Mouse (Mus musculus) gastrocnemius, postnatal 4 days (tissue): ENCODE results near the gene Myo5a. TPM values are rescaled to one million over a fixed set of nuclear protein-coding genes. Genes with fewer than 3 reads are reported as not detected.

Source experiments
- DNase-seq, 2 experiments: peaks; one replicate each; pipeline ENCODE4 v3.0.0; 2021 to 2022; ENCODE audit warnings: low spot score in 2 of 2, mixed read lengths in 2 of 2
- total RNA-seq, 2 experiments: library from RNA; stranded (reverse); gene quantifications; 2 replicates each; pipeline ENCODE4 v1.2.3; 2021

Gene Myo5a
- total RNA-seq, 2 experiments from 2014 or later: 38.8 to 39.1 TPM

GRCm38 (mm10) chr9:75071029-75071705 is 352 bp downstream of the Myo5a start:
- peak; percentile 73 to 80 for DNase-seq

GRCm38 (mm10) chr9:75071706-75072192 is 934 bp downstream of the Myo5a start:
- no peak for DNase-seq

- DNase-seq: no peak
Observed at GRCm38 (mm10) chr9:75072361-75072760, 1.5 kb downstream of the Myo5a start.

DNA sequence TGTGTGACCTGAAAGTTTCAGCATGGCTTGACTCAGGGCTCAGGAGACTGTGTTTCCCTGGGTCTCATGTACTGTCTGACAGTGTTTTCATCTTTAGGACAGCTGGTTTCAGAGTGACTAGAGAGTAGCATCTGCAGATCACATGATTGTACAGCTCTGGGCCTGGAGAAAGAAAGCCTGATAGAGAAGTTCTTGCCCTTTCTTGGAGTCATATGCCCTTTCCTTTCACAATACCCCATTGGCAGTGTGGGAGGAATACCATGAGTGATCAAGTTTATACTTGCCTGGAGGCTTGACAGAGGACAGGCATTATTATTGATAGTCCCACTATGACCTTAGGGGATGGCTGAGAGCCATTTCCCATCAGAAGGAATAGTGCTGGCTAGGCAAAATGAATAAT is 6.4 kb downstream of the Myo5a start:
- DNase-seq: no peak

- no peak for DNase-seq
Observed at GRCm38 (mm10) chr9:75085242-75085824, 14.5 kb downstream of the Myo5a start.

DNA sequence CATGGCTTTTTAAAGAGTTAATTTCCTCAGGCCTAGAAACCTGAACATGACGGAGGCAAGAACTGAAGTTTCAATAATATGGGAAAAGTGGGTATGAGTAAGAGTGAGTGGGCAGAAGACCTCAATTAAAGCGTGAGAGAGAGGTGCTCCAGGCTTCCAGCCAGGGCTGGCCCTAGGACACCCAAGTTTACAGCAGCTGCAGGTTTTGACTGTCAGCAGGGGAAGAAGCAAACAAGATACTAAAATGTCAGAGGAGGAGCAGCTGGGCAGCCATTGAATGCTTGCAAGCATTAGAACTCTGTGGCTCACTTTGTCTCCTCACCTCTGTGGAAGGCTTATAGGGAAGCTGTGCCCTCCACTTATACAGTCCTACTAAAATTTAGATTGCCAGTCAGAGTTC is 17.0 kb downstream of the Myo5a start:
- no peak for DNase-seq

DNA sequence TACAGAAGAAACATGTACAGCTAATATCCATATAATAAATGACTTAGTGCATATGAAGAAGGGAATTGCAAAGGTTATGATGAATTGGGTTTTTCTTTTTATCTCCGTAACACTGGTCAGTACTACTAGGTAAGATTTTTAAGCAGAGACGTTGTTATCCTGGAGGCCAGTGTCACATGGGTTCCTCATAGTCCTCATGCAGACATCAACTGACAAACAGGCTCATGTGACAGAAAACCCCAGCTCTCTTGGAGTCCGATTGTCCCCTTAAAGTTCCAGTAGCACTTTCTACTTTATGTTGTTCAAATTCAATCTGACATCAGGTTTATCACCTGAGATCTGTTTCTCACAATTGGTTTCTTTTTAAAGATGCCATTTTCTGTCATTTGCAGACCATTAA is 18.5 kb downstream of the Myo5a start:
- DNase-seq: no peak

DNA sequence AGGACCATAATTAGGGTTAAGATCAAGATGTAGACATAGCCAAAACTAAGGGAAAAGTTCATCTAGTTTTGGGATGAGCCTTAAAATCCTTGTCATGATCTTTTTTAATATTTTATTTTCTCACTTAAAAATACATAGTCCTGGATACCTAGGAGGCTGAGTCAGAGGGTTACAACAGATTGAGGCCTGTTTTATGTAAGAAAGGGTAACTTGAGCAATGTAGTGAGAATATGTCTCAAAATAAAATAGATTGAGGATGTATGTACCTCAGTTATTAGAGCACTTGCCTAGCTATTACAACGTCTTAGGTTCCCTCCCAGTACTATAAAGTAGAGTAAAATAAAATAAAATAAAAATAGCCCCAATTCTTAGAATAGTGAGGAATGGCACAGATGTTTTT is 21.3 kb downstream of the Myo5a start:
- no peak for DNase-seq

DNA sequence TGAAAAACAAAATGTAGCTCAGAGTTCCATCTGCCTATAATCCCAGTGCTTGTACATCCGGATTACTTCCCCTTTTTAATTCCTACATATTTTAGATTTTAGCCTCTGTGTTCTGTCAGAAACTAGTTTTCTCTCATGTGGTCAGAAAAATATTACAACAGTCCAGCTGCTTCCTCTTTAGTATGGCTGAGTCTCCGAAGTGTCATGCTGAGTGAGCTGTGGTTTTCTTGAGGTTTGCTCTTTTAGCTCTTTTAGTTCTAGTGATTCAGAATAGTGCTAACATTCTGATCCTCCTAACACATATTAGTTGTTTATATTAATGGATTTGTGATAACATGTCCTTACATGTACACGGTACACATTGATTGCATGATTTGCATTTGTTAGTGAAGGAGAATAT is 23.9 kb downstream of the Myo5a start:
- no peak for DNase-seq

GRCm38 (mm10) chr9:75098937-75099336 is 28.1 kb downstream of the Myo5a start:
- DNase-seq: no peak

GRCm38 (mm10) chr9:75100157-75100781 is 29.5 kb downstream of the Myo5a start:
- DNase-seq: no peak

DNA sequence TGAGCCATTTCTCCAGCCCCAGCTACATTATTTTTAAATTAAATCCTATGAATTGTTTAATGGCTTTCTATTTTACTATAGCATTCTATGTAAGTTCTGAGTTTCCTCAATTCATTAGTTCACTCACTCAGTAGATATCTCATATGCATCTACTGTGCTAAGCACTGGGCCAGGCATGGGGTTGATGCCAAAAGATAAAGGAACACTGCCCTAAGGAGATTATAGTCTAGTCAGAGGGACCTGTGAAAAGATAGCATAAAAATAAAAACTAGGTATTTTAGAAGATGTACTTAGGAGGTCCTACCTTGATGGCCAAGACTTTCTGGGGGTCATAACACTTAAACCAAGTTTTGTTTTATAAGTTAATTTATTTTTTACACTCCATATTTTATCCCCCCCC is 31.3 kb downstream of the Myo5a start:
- no peak for DNase-seq

GRCm38 (mm10) chr9:75116571-75117177 is 45.9 kb downstream of the Myo5a start:
- DNase-seq: no peak

GRCm38 (mm10) chr9:75121126-75121525 is 50.3 kb downstream of the Myo5a start:
- no peak for DNase-seq

- DNase-seq: no peak
Observed at GRCm38 (mm10) chr9:75124201-75124721, 53.4 kb downstream of the Myo5a start.

DNA sequence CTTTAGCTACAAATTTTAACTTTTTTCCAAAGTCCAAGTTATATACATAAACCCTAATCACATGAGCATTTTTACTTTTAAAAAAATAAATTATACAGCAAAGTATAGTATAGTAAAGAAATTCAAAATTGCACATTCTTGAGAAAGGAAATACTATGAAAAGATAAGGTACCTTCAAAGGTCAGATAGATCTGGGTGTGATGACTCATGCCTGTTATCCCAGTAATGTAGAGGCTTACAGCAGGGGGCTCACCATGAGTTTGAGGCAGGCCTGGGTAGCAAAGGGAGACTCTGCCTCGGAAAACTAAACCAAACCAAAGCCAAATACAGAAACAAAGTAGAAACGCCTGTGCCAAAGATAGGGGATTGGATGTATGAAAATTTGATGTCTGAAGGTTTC is 59.7 kb downstream of the Myo5a start:
- DNase-seq: no peak

DNA sequence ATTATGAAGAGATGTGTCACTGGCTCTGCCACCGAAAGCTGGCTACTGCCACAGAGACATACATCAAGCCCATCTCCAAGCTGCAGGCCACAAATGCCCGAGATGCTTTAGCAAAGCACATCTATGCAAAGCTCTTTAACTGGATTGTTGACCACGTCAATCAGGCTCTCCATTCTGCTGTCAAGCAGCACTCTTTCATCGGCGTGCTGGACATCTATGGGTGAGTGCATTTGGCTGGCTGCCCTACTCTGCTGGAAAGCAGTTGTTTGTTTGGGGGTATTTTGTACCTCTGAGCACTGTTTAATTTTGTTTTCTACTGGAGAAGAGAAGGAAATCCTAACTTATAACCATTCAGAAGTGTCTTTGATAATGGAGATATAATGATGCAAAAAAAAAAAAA is 76.1 kb downstream of the Myo5a start:
- DNase-seq: no peak

GRCm38 (mm10) chr9:75160525-75160924 is 89.7 kb downstream of the Myo5a start:
- DNase-seq: no peak

GRCm38 (mm10) chr9:75163650-75164049 is 92.8 kb downstream of the Myo5a start:
- DNase-seq: no peak

DNA sequence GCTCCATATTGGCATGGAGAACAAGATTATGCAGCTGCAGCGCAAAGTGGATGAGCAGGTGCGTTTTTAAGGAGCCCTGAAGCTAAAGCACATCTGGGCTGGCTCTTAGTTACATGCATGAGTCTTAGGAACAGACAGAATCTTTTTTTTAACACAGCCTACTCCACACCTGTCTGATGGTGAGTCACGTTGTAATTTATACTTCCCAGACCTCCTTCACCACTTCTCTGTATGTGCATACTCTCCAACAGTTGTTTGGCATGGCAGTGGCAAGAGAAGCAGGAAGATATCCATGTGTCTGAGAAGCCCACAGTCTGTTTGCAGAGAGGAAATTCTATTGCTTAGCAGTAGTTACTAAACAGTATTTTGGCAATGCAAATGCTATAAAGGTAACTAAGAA is 100.9 kb downstream of the Myo5a start:
- DNase-seq: no peak

GRCm38 (mm10) chr9:75187646-75188260 is 116.9 kb downstream of the Myo5a start:
- DNase-seq: no peak
